ENCODE assay signal across 8 mouse cellular contexts in genomic region chr7:66080231-66080613, GRCm38 (mm10). TPM values are rescaled to one million over a fixed set of nuclear protein-coding genes. Genes with fewer than 3 reads are reported as not detected.
DNase-seq lines count a peak whose midpoint lies in the region; ATAC-seq and TF ChIP-seq lines count a peak whose summit lies in the region.

No protein-coding gene starts in this region.

- TF ChIP-seq CTCF in testis, adult 2 months (IDR thresholded peaks at IDR 0.05; ENCODE audit: control insufficient read depth, insufficient read depth, insufficient replicate concordance, low read depth, low read length), result no peak

- peak; percentile 27 for DNase-seq in cerebellum, adult 9-11 months
- DNase-seq in cerebellum, postnatal 4 days (ENCODE audit: low spot score in 2 of 2), result no peak
- no peak for DNase-seq in testis, postnatal 14 days (ENCODE audit: low spot score)
- DNase-seq in limb, embryonic 10.5 days (ENCODE audit: low spot score), result no peak
- DNase-seq in frontal cortex, postnatal 36 days (ENCODE audit: low spot score in 2 of 2), result no peak
- no peak for DNase-seq in spleen, postnatal 14 days (ENCODE audit: low spot score in 2 of 2)

- H3K4me1 ChIP-seq in testis, adult 2 months (ENCODE audit: control insufficient read depth, insufficient read depth, low read length), result no peaks in the 10 kb centered on the region; the same call in none of the 2 replicates
- H3K4me1 ChIP-seq in limb, embryonic 10.5 days, result peaks cover 17% of the 10 kb centered on the region
- H3K4me1 ChIP-seq in neural tube, embryonic 15.5 days, result peaks cover 27% of the 10 kb centered on the region

- no peaks in the 10 kb centered on the region for H3K27me3 ChIP-seq in testis, adult 2 months (ENCODE audit: control insufficient read depth, insufficient read depth, low read length)
- no peaks in the 10 kb centered on the region for H3K27me3 ChIP-seq in limb, embryonic 10.5 days (ENCODE audit: low read depth, poor library complexity, severe bottlenecking)
- H3K27me3 ChIP-seq in neural tube, embryonic 15.5 days (replicated peaks), result no peaks in the 10 kb centered on the region

- H3K36me3 ChIP-seq in testis, adult 2 months (ENCODE audit: control insufficient read depth, insufficient read depth, low read length), result peaks cover 5% of the 10 kb centered on the region
- peaks cover 68% of the 10 kb centered on the region for H3K36me3 ChIP-seq in limb, embryonic 10.5 days
- peaks cover 42% of the 10 kb centered on the region for H3K36me3 ChIP-seq in neural tube, embryonic 15.5 days

- H3K27ac ChIP-seq in testis, adult 2 months (ENCODE audit: control insufficient read depth, insufficient read depth, low read depth, low read length), result no peak overlapping the region
- peak overlapping the region; percentile 81 for H3K27ac ChIP-seq in limb, embryonic 10.5 days
- peak overlapping the region; percentile 80 for H3K27ac ChIP-seq in neural tube, embryonic 15.5 days (replicated peaks)

- no peak for ATAC-seq in neural tube, embryonic 15.5 days (ENCODE audit: low FRiP score)

- H3K4me3 ChIP-seq in testis, adult 2 months (ENCODE audit: control insufficient read depth, low read depth, low read length), result peak overlapping the region; percentile 88
- H3K4me3 ChIP-seq in limb, embryonic 10.5 days, result peak overlapping the region; percentile 65
- peak overlapping the region; percentile 70 for H3K4me3 ChIP-seq in neural tube, embryonic 15.5 days (replicated peaks)

- TF ChIP-seq POLR2A in testis, adult 2 months (IDR thresholded peaks at IDR 0.05; ENCODE audit: control insufficient read depth, low read depth, low read length), result no peak

- no peaks in the 10 kb centered on the region for H3K9me3 ChIP-seq in limb, embryonic 10.5 days (replicated peaks)
- H3K9me3 ChIP-seq in neural tube, embryonic 15.5 days (replicated peaks), result no peaks in the 10 kb centered on the region

- peak overlapping the region; percentile 69 for H3K9ac ChIP-seq in neural tube, embryonic 15.5 days (replicated peaks)

- 52% methylated on average over 5 of the region's 5 CpGs for WGBS in limb, embryonic 10.5 days
- 48% methylated on average over 5 of the region's 5 CpGs for WGBS in neural tube, embryonic 15.5 days

- H3K4me2 ChIP-seq in neural tube, embryonic 15.5 days, result peak overlapping the region; percentile 59

RNA-seq across cellular contexts. Expression of gene Selenos, which starts 0.8 kb away (rescaled TPM):
- polyA plus RNA-seq in testis, adult 2 months (2012; rRNA removed), result 135 and 163 TPM in 2 replicates
- 83.0 and 83.5 TPM in 2 replicates for polyA plus RNA-seq in limb, embryonic 10.5 days (2016; fragmentation: Nextera tagmentation; extraction: Ambion mirVana)
- polyA plus RNA-seq in neural tube, embryonic 15.5 days (2015; fragmentation: Nextera tagmentation; extraction: Ambion mirVana), result 92.0 and 93.1 TPM in 2 replicates

RNA-seq across cellular contexts. Expression of gene Snrpa1, which starts 21.4 kb away (rescaled TPM):
- 47.2 and 48.6 TPM in 2 replicates for polyA plus RNA-seq in testis, adult 2 months (2012; rRNA removed)
- 276 and 312 TPM in 2 replicates for polyA plus RNA-seq in limb, embryonic 10.5 days (2016; fragmentation: Nextera tagmentation; extraction: Ambion mirVana)
- 116 and 133 TPM in 2 replicates for polyA plus RNA-seq in neural tube, embryonic 15.5 days (2015; fragmentation: Nextera tagmentation; extraction: Ambion mirVana)

RNA-seq across cellular contexts. Expression of gene Chsy1, which starts 29.1 kb away (rescaled TPM):
- polyA plus RNA-seq in testis, adult 2 months (2012; rRNA removed), result 1.5 and 1.8 TPM in 2 replicates
- polyA plus RNA-seq in limb, embryonic 10.5 days (2016; fragmentation: Nextera tagmentation; extraction: Ambion mirVana), result 12.9 and 14.8 TPM in 2 replicates
- 9.9 and 10.7 TPM in 2 replicates for polyA plus RNA-seq in neural tube, embryonic 15.5 days (2015; fragmentation: Nextera tagmentation; extraction: Ambion mirVana)

RNA-seq across cellular contexts. Expression of gene Gm45213, which starts 36.8 kb away (rescaled TPM):
- polyA plus RNA-seq in testis, adult 2 months (2012; rRNA removed), result not detected in 2 replicates
- not detected in 2 replicates for polyA plus RNA-seq in limb, embryonic 10.5 days (2016; fragmentation: Nextera tagmentation; extraction: Ambion mirVana)
- polyA plus RNA-seq in neural tube, embryonic 15.5 days (2015; fragmentation: Nextera tagmentation; extraction: Ambion mirVana), result not detected in 2 replicates
